Mouse (Mus musculus): ENCODE measurements at regions not wholly inside any gene's neighbourhood (a gene's known extent, or its start where the extent isn't known, plus 50 kb on each side); places are given as distances from the start of the nearest gene placed in this dataset.

DNA sequence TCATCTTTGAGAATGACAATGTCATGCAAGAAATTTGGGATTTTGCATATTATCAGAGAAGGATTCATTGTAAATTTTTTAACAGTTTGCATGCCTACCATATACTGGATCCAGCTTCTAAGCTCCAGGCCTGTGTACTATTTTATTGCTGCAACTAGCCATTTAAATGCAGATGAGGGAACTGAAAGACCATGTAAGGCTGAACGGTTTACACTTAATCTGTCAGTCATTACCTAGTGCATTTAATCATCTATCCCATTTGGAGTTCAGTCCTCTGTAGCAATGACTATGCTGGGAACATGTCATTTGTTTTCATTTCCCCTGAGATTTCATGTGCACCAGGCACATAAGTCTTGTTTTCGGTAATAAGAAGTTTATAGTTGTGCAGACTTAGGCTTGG lies 631.8 kb upstream of the Gm21961 start:
- DNase-seq: no peak

DNA sequence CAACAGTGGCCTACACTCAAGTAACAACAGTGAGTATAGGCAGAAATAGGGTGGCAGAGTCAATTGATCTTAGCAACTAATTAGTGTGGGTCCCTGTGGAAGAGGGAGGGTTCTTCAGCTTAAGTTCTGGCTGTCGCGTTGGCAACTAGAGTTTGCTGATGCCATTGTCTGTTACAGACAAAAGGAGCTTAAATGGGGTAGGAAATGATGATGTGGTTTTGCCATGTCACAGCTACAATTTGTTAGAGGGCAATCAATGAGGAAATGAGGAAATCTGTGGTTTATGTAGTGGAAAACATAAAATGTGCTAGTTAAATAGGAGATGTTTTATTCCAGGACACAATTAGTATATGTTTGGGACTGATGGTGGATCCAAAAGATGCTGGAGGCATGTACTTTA lies 624.8 kb upstream of the Gm21961 start:
- DNase-seq: no peak

DNA sequence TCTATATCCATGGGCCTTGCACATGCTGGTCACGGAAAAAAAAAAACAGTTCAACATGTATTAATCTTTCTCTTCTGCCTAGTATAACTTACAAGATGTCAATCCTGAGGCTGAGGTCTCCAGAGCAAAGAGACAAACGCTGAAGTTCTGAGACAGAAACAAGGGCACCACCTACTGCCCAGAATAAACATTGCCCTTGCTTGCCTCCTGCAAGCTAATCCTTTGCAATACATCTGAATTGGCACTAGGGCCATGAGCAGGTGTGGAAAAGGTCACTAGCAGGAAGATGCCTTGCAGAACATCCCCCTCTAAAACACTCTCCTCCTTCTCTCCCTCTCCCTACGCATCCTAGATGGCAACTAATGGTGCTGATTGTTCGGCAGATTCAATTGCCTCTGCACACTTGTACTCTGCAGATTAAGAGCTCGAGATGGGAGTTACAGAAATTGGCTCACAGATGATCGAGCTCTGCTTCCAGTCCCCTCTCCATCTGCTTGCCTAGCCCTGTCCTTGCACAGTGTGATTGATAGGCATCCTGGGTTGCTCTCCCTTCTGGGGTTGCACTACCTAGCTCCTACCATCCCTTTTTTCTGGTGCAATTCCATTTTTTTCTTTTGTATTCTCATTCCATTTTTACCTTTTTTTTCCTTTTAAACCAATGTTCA lies 622.9 kb upstream of the Gm21961 start:
- DNase-seq: peak; percentile 2

GRCm38 (mm10) chr15:65632440-65632839 lies 617.7 kb upstream of the Gm21961 start:
- no peak for DNase-seq

- DNase-seq: no peak
Measured at GRCm38 (mm10) chr15:65630476-65630875, 615.8 kb upstream of the Gm21961 start.

GRCm38 (mm10) chr15:65592718-65593477 lies 578.2 kb upstream of the Gm21961 start:
- DNase-seq: no peak

GRCm38 (mm10) chr15:65585566-65585965 lies 570.9 kb upstream of the Gm21961 start:
- no peak for DNase-seq

GRCm38 (mm10) chr15:65579353-65579752 lies 564.6 kb upstream of the Gm21961 start:
- DNase-seq: no peak

DNA sequence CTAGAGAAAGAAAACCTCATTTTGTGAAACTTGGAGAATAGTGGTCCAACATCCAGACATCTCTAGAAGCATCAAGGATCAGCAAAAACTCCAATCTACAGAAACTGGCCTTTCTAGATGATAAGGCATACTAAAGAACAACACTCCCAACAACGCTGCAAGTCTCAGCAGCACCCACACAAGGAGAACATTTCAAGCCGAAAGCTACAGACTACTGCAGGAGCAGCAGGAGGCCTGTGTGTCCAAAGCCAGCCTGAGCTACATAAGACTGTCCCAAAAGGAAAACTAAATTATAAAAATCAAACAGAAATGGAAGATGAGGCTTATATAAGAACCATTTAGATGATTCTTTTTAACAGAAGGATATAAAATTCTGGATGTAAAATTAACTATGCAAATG lies 553.2 kb upstream of the Gm21961 start:
- DNase-seq: no peak

DNA sequence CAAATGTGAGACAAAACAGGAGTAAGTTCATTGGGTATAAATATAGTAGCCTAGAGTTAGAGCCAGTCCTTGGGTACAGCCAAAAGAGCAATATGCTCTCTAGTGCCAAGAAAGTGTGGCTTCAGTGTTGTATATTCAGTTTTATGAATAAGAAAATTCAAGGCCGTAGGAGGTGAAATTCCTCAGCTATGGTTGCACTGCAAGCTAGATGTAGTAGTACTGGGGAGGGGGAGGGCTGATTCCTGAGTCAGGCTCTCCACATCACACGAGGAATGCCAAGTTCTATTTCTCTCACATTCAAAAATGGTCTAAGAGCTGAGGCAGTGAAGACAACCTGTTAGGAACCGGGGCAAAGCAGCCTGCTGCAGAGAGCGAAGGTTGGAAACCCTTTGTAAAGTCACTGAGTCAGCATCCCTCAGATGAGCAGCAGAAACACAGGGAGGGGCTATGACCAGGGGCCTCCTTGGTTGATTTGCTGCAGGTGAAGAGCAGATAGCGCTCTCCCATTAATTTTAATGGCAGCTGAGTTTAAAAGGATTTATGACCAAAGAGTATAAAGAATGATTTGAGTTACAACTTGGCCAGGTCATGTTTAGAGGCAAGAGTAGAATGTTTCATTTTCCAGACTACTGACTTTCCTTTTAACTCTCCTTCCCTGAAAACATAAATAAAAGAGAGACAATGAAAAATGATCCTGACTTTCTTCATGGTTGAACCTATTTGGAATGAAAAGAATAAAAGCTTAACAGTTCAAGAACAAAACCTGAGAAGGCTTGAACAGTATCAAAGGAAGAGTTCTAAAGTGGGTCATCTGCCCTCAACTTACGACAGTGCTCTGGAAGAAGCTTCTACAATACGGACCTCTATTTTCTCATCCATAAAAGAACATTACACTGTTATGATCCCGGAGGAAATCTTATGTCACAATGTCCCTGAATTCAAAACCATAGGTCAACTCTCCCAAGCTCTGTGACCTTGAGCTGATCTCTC lies 543.4 kb upstream of the Gm21961 start:
- DNase-seq: no peak

DNA sequence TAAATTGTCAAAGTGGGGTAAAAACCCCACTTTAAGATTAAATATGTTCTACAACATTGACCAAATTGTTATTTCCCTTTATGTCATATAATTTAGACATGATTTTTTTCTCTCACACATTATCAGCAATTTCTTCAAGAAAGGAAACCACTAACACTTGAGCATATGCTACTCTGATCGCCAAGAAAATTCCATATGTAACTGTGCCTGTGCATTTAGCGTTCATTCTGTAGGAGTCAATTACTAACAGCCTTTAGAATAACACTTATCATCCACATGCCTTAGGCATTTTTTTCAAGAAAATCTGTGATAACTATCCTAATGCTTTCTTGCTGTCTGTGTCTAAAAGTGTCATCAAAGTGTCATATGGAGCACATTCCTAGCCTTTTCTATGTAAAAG lies 534.3 kb upstream of the Gm21961 start:
- DNase-seq: no peak

GRCm38 (mm10) chr15:65535606-65536005 lies 520.9 kb upstream of the Gm21961 start:
- DNase-seq: no peak

- no peak for DNase-seq
Measured at GRCm38 (mm10) chr15:65532241-65532640, 517.5 kb upstream of the Gm21961 start.

DNA sequence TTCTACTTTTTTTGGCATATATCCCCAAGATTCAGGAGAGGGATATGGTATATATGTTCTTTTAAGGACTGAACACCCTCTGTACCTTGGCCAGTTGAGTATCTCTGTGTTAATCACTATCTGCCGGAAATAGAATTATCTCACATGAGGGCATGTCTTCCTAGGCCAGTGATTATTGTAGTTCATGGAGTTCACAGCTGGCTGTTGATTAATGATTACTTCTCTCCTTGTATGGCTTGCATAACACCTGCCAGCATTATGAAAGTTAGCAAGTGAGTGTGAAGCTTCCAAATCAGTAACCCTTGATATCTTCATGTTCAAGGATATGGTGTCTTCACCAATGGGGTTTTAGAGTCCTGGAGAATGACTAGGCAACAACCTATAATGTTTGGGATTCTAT lies 488.0 kb upstream of the Gm21961 start:
- no peak for DNase-seq

DNA sequence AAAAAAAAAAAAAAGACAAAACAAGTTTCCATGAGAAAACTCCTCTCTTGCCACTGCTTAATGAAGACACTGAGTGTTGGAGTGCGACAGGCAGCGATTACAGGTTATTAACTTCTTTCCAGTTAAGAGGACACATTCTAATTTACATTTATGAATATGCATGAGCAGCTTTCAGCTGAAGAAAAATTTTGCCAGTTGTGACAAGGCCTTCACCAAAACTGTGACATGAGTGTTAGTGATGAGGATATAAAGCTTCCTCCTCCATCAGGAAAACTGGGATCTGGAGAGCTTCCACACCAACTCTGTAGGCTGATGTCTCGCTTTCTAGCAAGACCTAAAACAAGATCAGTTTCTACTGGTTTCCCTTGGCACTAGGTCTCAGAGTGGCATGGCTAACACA lies 464.2 kb upstream of the Gm21961 start:
- DNase-seq: no peak

- no peak for DNase-seq
Measured at GRCm38 (mm10) chr15:65455203-65455816, 440.6 kb upstream of the Gm21961 start.

DNA sequence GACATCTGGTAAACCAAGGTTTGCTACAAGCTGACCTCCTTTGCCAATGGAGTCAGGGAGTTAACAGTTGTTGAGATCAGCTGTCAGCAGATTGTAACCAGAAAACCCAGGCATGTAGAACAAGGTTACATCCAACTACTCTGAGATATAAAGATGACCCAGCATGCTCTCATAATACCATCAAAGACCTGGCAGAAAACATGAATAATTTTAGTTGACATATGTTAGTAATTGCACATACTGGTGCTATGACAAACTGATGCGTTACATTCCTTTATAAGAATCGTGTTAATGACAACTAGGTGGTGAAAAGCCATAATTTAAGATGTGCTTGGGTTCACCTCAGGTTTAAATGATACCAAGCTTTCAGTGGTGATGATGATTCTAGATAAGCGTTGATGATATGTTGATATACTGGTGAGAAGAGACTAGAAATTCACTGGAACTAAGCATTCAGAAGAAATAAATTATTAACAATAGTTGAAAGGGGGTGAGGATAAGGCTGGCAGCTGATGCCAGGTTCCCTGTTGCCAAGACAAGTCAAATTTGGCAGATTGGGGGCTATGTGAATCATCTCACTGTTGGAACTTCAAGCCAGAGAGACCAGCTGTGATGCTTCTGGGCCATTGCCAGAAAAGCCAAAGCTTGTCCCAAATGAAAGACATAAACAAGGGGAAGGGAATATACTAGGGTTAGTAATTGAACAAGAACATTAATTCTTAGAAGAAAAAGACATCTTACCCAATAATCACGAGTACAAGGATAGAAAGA lies 437.7 kb upstream of the Gm21961 start:
- no peak for DNase-seq

GRCm38 (mm10) chr15:65419736-65420135 lies 405.0 kb upstream of the Gm21961 start:
- no peak for DNase-seq

Data from adrenal gland, adult 8-10 months (tissue).